Mouse (Mus musculus) cortical plate, adult 2 months (tissue): ENCODE measurements around the gene Cx3cr1. TPM values are rescaled to one million over a fixed set of nuclear protein-coding genes. Genes with fewer than 3 reads are reported as not detected.

Experiments used
- H3K27ac ChIP-seq: fragments of 200-500 bp; 2 replicates; pipeline ENCODE4 v1.5.1; 2012; ENCODE audit warnings: low read length, control low read depth, inconsistent platforms; ENCODE audit not compliant: insufficient read depth
- H3K4me1 ChIP-seq: fragments of 200-500 bp; 2 replicates; pipeline ENCODE4 v1.6.1; 2011; ENCODE audit warnings: low read length; ENCODE audit not compliant: control insufficient read depth, insufficient read depth
- H3K4me3 ChIP-seq: fragments of 200-500 bp; 2 replicates; pipeline ENCODE4 v1.5.1; 2011; ENCODE audit warnings: mild to moderate bottlenecking, low read length, control low read depth; ENCODE audit not compliant: insufficient read depth
- CTCF ChIP-seq: fragments of 200-500 bp; IDR thresholded peaks from 2 replicates; pipeline ENCODE4 v1.5.1; 2011; ENCODE audit warnings: mild to moderate bottlenecking, control low read depth, low read length; ENCODE audit not compliant: insufficient read depth; ENCODE audit errors: extremely low read depth
- POLR2A ChIP-seq: fragments of 200-500 bp; IDR thresholded peaks from 2 replicates; pipeline ENCODE4 v1.6.1; 2011; ENCODE audit warnings: mild to moderate bottlenecking, low read length, control low read depth; ENCODE audit not compliant: insufficient read depth; ENCODE audit errors: extremely low read depth
- polyA plus RNA-seq: library from polyadenylated mRNA; depleted of rRNA; stranded (reverse); fragments of >200 nt; gene quantifications from 2 replicates; pipeline ENCODE4 v1.2.3, GENCODE M21; 2012

Cx3cr1 gene
- polyA plus RNA-seq, 1 experiment, result 38.2 TPM

DNA sequence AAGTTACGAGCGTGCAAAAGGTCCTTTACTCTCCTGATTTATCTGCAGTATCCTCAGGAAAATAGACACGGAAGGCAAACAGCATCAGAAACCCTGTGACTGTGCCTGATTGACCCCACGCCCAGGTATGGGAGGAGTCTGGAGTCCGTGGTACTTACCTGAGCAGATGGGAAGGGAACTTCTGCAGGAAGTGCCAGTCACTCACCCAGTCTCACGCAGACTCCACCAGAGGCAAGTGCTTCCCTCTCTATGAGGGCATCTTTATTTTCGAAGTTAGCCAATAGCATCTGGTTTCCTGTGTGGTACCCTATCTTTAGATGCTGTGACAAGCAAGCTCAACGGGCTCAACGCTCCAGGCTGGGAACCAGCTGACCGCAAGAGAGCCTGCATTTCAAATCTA is 1.6 kb downstream of the Cx3cr1 start:
- H3K27ac ChIP-seq, result no peak overlapping the region

DNA sequence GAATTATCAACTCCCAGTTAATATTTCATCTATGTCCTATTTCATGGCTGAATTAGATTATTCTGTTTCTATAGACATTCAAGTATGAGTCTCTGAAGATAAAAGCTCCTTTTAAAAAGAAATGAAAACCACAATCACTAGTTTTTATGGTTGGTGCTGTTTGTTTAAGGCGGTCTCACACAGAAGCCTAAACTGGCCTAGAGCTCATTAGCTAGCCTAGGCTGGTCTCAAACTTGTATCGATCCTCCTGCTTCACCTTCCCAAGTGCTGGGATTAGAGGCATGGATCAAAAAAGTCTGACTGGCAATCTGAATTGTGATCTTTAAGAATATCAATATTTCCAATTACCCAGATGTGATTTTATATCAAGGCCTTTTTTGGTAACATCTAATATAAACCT is 2.1 kb downstream of the Cx3cr1 start:
- Histone ChIP-seq H3K27ac (no peak overlapping the region), H3K4me3 (no peak overlapping the region)
- TF ChIP-seq POLR2A, result no peak
- TF ChIP-seq CTCF, result no peak

More for the DNA sequence above, 1.6 kb downstream of the Cx3cr1 start:
- Histone ChIP-seq H3K4me1 (no peaks in the 10 kb centered on the region), H3K4me3 (no peak overlapping the region; the same call in 1 of the 2 replicates)
- TF ChIP-seq CTCF (no peak), POLR2A (0 out of 2 replicates have a peak, but pooled peaks have one; percentile 35)

DNA sequence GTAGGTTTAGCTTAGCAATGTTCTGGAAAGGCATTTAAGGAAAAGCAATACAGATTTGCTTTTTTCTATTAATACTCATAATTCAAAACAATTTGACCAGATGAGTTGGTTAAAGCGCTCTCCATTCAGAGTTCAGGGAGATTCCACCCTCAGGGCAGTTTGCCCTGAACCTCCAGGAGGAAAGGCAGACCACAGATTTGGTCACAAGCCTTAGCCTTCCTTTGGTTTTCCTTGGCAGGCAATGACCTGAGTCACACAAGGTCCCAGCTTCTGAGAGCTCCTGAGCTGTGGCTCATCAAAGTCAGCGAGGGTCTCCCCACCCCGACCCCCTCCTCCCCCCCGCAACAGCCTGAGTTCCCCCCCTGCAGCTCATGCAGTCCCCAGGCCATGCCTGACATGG is 5.4 kb downstream of the Cx3cr1 start:
- no peaks in the 10 kb centered on the region for H3K4me1 ChIP-seq
- no peak for TF ChIP-seq POLR2A
- TF ChIP-seq CTCF, result no peak
- no peak overlapping the region for H3K4me3 ChIP-seq
- H3K27ac ChIP-seq, result no peak overlapping the region

More for the DNA sequence above, 2.1 kb downstream of the Cx3cr1 start:
- no peaks in the 10 kb centered on the region for H3K4me1 ChIP-seq

DNA sequence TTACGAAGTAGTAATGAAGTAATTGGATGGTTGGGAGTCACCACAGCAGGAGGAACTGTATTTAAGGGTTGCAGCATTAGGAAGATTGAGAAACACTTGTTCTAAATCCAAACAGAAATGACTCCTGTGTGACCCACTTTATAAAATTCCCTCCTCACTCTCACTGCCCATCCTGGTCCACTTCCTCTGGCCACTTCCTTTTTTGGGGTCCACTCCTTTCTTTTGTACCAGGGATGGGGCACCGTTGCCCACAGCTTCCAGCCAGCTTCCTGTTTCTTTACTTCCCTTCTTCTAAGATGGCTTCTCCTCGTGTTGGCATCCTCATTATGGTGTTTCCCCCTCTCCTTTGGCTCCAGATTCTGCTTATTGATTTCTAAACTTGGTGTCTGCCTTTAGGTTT is 10.9 kb downstream of the Cx3cr1 start:
- H3K4me1 ChIP-seq, result no peaks in the 10 kb centered on the region
- no peak overlapping the region for H3K4me3 ChIP-seq
- no peak overlapping the region for H3K27ac ChIP-seq
- TF ChIP-seq CTCF (no peak), POLR2A (no peak)

DNA sequence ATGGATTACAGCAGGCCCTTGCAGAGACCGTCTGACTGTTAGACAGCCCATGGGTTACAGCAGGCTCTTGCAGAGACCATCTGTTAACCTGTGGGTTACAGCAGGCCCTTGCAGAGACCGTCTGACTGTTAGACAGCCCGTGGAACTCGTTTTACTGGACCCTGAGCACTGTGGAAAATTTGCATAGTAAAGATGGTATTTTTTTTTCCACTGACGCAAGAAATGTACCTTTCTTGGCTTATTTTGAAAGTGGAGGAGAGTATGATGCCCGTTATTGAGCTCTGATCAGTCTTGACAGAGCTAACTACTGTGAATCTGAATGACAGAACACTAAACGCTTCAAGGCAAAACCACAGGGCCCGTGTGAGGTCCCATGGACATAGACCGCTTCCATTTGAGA is 13.5 kb downstream of the Cx3cr1 start:
- no peak overlapping the region for H3K4me3 ChIP-seq
- TF ChIP-seq POLR2A (no peak), CTCF (no peak)
- no peaks in the 10 kb centered on the region for H3K4me1 ChIP-seq
- H3K27ac ChIP-seq, result no peak overlapping the region

DNA sequence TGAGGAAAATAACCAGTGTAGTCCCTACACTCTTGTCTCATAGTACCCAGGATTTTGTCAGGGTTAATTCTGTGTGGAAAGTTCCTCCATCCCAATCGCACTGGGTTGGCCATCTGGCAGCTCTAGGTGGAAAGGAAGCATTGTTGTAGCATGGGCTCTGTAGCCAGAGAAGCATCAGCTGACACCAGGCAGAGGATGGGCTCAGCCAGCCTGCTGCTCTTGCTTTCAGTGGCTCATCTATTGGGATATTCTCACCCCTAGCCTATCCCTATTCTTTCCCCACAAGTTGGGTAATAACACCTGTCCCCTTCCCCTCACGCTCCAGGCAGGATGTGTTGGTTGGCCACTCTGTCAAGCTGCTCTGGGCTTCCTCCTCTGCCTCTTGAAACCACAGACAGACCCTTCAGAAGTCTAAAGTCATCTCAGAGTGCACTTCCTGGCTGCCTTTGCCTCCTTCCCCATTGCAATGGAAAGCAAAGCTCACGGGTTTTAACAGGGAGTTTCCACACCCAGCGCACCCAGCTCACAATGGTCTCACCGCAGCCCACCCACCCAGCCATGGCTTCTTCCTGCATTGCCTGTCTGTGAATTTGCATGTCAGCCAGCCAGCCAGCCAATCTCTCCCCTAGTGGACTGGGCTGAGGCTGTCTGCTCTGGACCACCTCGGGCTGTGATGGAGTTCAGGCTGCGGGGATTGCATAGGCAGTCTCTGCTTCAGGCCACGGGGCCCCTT is 15.0 kb downstream of the Cx3cr1 start:
- Histone ChIP-seq H3K4me1 (no peaks in the 10 kb centered on the region), H3K27ac (peak overlapping the region; percentile 42; the same call in 1 of the 2 replicates)
- TF ChIP-seq CTCF, result no peak
- no peak for TF ChIP-seq POLR2A

DNA sequence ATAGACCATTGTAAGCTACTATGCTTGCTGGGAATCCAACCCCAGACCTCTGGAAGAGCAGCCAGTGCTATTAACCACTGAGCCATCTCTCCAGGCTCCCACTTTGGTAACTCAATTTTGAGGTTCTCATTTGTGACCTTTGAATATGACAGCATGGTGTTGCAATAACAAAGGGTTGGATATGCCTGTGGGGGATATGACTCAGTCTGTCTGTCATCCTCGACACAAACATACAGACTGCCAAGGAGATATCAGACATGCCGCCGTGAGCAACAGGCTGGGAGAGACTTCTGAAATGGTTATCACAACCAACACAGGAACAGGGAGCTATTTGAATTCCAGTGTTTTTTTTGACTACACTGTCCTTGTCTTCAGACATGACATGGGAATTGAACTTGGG is 20.3 kb downstream of the Cx3cr1 start:
- Histone ChIP-seq H3K4me1 (peaks cover under 1% of the 10 kb centered on the region; the same call in 1 of the 2 replicates), H3K4me3 (no peak overlapping the region), H3K27ac (no peak overlapping the region)
- TF ChIP-seq POLR2A (no peak), CTCF (no peak)

More for the DNA sequence above, 15.0 kb downstream of the Cx3cr1 start:
- H3K4me3 ChIP-seq, result no peak overlapping the region

DNA sequence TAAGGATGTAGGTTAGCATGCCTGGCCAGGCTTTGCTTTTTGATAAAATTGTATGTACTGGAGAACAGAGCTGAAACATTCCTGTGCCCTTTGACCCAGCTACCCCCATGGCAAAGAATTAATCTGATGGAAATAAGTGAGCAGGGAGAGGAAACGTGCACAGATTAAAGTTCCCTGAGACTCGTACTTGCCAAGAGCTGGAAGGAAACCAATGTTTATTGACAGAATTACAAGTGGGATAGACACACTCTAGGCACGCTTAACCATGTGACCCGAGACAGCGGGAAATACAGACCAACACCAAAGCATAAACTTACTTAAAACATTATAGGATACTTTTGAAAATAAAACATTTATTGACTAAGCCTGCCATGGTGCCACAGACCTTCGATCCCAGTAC is 21.2 kb downstream of the Cx3cr1 start:
- H3K4me3 ChIP-seq, result no peak overlapping the region
- TF ChIP-seq POLR2A, result no peak
- no peak for TF ChIP-seq CTCF
- H3K27ac ChIP-seq, result no peak overlapping the region
- peaks cover 2% of the 10 kb centered on the region; the same call in 1 of the 2 replicates for H3K4me1 ChIP-seq

DNA sequence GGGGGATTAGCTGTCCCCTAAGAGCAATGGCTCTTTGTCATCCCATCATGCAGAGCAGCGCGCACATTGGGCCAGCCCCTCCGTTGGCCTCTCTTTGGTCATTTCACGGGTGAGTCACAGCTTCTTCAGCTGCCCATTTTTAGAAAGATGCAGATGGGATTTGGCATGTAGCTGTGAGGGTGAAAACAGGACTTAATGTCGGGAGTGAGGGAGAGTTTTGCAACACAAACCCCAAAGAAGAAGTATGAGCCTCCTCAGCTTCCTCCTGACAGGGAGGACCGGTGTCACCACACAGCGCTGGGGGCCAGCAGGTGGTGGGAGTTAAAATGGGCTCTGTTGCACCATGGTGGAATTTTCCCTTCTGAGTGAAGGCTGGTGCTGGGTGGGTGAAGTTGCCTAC is 26.6 kb downstream of the Cx3cr1 start:
- no peak for TF ChIP-seq CTCF
- TF ChIP-seq POLR2A, result no peak
- peaks cover 2% of the 10 kb centered on the region; the same call in 1 of the 2 replicates for H3K4me1 ChIP-seq
- no peak overlapping the region for H3K4me3 ChIP-seq
- H3K27ac ChIP-seq, result peak overlapping the region; percentile 39; the same call in 1 of the 2 replicates

DNA sequence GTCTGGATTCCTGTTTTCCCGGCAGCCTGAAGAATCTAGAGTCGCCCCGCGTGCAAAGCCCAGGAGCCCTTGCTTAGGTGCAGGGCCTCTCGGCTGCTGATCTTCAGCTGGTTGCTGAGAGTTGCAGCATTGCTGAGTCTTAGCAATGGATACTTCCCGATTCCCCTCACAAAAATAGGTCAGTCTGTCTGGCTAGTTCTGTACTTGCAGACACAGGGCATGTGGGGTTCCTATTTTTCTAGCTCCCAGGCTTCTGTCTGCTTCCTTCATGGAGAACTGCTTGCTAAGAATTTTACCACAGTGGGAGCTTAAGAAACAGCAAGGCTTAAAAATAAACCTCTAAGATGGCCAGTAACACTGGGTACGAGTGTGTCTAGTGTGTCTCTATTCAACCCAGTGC is 32.3 kb downstream of the Cx3cr1 start:
- Histone ChIP-seq H3K27ac (peak overlapping the region; percentile 72; the same call in 1 of the 2 replicates), H3K4me3 (no peak overlapping the region), H3K4me1 (peaks cover 1% of the 10 kb centered on the region; the same call in 1 of the 2 replicates)
- TF ChIP-seq CTCF (no peak), POLR2A (no peak)
